Mouse (Mus musculus) testis, postnatal 10 days (tissue): Measurements from ENCODE around the gene Rabac1.
A peak's percentile ranks its signal among the peaks of the same experiment; 100 is the strongest.

Experiments used
- DNase-seq: peaks from one replicate; pipeline ENCODE4 v3.0.0; 2021; ENCODE audit warnings: low spot score

Gene Rabac1

DNA sequence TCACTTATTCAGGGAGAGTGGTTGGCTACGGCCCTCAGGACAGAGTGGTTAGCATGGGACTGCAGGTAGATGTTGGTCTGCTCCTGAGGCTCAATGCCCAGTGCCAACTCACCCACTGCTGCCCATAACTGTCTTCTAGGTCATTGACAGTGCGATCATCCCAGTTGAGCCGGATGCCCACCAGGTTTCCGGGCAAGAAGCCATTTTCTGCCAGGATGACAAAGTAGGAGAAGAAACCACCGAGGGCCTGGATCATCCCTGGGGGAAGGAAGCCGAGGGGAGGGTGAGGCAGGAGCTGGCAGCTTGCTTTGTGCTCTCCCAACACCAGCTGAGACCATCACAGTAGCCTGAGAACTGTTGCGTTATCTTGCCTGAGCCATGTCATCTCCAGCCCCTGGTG lies 7.9 kb upstream of the Rabac1 start:
- no peak for DNase-seq

DNA sequence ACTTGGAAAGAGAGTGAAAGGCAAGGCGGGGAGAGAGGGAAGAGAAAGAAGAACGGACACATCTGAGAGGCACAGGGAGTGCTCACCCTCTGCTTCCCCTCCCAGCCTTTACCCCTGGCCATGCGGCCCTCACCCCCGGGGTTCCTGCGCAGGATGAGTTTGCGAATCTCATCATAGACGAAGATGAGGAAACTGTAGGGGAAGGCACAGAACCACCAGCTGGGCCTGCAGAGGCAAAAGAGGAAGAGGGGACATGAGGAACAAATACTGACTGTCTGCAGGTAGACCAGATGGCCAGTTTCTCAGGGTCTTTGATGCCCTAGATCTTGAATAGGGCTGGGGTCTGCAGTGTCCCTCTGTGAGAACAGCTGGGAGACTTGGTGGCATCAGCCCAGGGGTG lies 6.2 kb upstream of the Rabac1 start:
- DNase-seq = no peak

DNA sequence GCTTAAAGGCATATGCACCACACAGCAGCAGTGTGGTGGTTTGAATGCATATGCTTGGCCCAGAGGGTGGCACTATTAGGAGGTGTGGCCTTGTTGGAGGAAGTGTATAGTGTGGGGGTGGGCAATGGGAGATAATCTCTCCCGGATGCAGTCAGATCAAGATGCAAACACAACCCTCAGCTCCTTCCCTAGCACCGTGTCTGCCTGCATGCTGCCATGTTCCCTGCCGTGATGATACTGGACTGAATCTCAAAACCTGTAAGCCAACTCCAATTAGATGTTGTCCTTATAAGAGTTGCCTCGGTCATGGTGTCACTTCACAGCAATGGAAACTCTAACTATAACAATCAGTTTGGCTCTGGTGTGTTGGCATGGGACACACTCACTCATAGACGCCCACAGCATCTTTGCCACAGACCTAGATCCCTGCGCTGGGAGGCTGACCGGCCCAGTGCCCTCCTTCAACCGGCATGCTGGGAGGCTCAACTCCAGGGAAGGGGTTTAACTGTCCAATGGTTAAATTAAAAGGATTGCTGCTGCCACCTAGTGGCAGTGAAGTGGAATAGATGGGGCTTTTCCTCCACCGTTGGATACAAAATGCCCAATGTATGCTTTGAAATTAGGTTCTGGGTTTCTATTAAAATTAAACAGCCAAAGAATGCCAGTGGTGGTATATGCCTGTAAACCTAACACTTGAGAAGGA lies 2.5 kb upstream of the Rabac1 start:
- DNase-seq = peak; percentile 60

DNA sequence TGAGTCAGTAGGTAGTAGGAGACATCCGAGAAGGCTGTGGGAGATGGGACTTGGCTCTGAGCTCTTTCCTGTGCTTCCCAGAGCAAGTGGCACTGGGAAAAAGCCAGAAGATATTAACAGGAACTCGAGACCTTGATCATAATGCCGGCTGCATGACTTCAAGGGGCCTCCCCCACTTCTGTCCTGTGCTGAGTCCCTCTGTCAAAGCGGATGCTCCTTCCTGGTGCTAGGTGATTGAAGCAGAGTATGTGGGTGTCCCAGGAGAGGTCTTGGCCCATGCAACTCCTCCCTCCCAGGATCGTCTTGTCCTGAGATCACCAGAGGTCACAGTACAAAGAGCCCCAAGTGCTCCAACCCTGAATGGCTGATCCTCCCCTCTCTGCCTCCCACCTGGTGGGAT lies 1.3 kb upstream of the Rabac1 start:
- no peak for DNase-seq

DNA sequence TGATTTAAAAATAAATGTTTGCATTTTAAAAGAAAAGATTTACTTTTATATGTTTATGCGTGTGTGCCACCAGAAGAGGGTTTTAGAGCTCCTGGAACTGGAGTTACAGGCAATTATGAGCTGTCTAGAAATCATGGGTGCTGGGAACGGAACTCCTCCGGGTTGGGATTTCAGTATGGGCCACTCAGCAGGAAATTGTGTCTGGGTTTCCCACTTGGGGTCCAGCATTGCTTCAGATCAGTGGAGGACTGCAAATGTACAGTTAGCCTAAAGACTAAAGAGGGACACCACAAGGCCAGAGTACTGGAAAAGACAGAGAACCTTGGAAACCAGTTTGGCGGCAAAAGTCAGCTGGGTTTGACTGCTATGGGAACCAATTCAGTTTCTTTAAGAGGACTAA lies 654 bp upstream of the Rabac1 start:
- no peak for DNase-seq

DNA sequence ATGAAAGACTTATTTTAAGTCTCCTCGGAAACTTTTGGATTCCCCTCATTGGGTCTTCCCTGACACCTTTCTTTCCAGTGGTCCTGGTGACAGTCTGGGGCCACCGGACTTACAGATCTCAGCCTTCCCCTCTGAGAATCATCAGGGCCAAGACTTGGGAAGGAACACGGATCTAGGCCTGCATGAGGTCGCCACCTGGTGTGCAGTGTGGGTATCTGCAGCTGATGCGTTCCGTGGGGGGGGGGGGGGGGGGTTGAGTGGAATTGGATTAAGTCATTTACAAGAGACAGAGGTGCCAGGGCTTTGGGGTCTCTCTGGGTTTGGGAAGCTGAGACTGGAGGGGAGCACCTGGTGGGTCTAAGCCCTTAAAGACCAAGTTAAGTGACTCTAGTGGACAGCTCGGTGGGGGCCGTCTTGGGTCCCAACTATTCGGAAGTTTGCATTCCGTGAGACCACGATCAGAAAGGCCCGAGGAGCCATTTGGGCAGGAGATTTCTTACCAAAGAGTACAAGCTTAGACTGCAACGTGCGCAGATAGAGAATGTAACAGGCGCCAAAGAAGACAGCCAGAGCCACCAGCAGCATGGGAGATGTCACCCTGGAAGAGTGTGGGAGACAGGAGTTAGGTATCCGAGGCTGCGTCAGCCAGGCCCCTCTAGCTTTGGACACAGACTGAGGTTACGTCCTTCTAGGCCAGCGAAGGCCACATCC lies 1.1 kb downstream of the Rabac1 start:
- DNase-seq = peak; percentile 69

DNA sequence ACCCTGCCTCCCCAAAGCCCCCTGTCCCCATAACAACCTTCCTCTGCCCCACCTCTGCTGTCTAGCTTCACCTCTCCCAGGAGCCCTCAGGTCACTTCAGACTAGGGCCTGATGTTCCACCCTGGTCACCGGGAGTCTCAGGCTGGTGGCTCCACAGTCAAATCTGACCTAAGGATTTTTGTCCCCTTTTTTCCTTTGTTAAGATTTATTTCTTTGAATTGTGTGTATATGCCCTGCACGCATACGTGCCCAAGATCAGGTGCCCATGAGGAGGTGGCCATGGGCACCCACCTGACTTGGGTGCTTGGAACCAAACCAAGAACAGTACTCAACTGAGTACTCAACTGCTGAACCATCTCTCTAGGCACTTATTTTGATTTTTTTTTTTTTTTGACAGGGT lies 2.2 kb downstream of the Rabac1 start:
- DNase-seq = no peak

DNA sequence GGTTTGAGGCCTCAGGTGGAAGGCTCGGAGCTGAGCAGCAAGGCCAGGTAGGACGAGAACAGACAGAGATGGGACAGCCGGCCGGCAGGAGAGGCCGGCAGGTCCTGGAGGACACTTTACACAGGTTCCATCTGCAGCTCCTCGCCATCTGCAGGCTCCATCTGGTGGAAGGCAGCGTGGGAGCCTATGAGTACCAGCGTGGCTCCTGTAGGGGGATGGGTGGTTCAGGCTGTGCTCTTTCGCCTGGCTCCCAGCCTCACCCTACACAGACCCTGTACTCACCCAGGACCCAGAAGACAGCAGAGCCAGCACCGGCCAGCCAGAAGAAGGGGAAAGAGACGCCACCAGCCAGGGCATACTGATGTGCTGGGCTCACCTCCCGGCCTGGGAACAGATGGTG lies 2.7 kb downstream of the Rabac1 start:
- DNase-seq = no peak

DNA sequence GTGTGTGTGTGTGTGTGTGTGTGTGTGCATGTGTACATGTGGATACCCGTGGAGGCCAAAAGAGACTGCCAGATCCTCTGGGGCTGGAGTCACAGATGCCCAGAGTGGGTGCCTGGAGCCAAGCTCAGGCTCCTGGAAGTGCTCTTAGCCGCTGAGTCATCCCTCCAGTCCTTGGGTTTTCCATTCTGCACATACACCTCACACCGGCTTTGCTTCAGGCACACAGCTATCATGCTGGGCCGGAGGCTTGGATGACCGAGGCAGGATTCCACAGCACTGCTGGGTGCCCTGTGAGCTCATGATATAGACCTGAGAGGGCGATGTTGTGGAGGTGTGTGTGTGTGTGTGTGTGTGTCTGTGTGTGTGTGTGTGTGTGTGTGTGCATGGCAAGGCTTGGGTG lies 4.1 kb downstream of the Rabac1 start:
- no peak for DNase-seq

DNA sequence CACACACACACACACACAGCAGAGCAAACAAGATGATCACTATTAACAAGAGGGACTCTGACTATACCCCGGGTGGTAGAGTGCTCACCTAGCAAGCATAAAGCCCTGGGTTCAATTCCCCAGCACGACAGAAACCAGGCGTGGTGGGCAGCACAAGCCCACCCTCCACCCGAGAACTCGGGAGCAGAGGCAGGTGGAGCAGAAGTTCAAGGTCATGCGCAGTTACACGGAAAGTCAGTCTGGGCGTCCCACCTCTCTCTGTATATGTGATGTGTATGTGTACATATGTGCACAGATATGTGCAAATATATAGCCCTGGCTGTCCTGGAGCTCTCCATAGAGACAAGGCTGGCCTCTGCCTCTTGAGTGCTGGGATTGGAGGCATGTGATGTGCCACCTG lies 4.6 kb downstream of the Rabac1 start:
- DNase-seq = no peak

DNA sequence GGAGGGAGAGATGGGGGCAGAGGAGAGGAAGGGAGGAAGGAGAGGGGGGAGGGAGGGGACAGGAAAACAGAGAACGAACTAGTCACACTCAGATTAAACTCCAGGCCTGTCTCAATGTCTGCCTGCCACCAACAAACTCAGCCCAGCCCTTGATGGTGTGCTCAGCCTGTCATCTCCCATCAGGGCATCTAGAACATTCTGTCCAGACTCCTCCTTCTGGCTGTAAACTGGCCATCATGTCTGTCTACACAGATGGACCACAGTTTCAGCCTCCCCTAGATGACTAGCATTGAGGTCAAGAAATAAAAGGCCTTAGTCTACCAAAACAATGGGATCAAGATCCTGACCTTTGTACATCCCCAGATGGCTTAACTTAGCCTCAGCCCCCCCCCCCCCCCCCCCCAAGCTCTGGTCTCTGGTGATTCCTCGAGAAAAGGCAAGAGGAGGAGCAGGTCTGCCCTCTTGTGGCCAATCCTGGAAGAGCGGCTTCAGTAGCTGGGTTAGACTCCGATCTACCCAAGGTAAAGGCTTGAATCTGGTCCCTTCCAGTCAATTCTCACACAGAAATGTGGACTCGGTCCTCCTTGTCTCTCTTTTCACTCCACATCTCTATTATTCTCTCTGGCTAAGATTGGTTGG lies 7.5 kb downstream of the Rabac1 start:
- DNase-seq = peak; percentile 89

DNA sequence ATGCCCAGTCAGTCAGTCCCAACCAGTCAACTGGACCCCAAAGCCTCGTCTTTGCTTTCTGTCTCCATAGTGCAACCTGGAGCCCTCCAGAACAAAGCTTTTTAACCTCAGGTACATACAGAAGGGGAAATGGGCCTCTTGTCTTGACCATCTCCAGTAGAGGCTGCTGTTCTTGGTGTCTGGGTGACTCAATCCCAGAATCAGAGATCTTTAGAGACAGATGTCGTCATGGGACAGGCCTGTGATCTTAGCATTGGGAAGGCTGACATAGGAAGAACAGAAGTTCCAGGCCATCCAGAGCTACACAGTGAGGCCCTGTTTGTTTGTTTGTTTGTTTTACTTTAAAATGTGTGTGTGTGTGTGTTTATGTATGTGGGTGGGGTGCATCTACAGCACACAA lies 8.3 kb downstream of the Rabac1 start:
- DNase-seq = no peak

DNA sequence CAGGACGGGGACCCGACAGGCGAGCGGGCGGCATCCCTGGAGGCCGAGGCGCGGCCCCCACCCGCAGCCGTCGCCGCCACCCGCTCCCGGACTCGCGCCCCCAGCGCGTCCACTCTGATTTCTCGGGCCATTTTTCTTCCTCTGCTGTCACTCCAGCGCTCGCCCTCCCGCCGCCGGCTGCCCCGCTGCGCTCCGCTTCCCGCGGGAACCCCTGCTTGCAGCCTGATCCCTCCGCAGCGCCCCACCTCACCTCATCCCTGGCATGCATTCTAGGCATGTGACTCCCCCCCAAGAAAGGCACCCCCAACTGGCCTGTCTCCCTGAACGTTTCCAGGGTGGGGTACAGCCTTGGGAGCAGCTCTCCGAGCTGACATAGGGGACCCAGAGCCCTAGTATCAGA lies 17.3 kb downstream of the Rabac1 start:
- no peak for DNase-seq

DNA sequence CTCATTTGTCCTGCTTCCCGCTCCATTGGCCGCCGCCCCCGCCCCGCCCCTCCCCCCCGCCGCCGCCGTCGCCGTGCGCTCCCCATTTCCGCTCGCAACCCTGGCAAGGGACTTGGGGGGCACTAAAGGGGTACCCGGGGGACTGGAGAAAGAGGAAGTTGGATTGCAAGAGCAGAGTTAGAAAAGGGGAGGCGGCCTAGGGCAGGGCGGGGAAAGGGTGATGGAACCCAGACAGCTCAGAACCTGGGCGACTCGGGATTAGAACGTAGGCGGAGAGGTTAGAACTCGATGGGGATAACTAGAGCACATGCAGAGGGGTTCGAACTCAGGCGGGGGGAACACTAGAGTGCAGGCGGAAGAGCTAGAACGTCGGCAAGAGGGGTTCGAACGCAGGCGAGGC lies 18.1 kb downstream of the Rabac1 start:
- no peak for DNase-seq

DNA sequence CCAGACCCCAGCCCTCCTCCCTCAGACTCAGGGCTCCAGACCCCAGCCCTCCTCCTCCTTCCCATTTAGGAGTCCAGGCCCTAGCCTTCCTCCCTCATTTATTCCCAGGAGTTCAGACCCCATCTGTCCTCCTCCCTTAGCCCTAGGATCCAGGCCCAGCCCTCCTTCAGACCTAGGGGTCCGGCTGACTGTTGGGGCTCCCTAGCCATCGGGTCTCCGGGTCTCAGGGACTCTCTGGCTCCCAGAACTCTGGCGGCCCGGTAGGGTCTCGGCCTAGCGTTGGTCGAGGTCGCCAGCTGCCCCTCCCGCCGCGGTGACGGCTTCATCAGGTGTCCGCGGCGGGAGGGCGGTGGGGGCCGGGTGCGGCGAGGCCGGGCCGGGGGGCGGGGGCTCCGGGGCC lies 18.6 kb downstream of the Rabac1 start:
- DNase-seq = no peak

DNA sequence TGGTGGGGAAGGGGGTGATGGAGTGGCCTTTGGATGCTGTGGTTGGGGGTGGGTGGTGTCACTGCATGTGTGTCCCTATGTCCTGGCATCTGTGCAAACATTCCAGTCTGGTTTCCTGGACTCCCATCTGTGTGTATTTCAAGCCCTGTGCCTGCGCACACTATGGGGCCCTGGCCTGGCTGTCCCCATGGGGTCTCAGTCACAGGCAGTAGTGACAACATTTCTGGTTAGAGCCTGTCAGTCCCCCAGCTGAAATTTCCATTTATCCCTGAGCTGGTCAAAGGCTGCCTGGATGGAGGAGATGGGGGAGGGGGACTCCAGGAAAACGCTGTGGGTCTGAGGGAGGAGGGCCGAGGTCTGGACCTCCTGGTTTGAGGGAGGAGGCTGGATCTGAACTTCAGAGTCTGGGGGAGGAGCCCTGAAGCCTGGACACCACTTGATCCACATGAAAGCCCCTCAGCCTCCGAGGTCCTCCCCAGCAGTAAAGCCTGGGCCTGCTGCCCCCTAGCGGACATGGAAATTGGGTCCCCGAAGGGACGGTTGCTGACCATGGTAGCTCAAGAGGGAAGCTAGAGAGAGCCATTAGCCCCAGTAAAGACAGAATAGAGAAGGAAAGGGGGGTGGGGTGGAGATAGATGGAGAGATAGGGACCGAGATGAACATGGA lies 22.5 kb downstream of the Rabac1 start:
- DNase-seq = peak; percentile 91

DNA sequence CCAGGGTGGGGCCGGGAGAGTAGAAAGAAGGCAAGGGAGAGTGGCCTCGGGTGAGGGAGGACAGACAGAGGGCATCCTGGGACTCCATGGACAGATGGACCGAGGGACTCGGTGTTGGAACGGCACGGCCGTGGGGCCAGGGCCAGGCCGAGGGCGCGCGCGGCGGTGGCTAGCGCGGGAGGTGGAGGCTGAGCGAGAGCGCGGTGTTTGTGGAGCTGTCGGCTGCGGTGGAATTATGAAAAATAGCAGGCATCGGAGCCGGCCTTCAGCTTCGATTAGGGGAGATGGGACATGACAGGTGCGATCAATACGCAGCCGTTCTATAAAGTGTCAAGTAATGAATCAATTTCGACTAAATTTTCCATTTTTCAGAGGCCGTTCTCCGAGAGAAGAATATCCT lies 23.8 kb downstream of the Rabac1 start:
- no peak for DNase-seq

DNA sequence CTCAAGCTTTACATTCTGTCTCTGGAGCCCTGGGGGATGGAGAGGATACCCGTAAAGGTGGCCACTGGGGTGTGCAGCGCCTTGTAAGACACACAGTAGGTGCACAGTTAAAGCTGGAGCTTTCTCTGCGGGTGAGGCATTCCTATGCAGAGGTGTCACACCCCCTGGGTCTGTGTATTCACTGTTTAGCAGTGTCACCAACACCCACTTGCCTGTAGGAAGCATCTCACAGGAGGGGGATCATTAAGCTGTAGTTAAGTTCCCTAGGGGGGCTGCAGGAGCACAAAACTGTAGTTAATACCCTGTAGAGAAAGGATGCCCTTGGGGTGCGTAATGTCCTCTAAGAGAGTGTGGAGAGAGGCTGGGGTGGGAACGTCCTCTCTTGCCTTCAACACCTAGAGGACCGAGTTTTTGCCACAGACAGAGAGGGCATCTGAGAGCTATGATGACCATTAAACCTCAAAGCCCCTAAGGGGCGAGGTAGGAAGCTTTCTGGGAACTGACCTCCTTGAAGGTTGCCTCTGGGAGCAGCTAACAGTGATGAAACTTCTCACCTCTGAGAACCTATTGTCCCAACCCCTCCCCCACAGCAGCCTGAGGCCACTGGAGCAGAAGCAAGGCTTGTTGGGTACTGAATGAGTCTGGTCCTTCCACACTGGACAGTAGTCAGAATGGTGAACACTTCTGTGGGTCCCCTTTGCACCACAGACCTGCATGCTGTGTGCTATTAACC lies 25.1 kb downstream of the Rabac1 start:
- no peak for DNase-seq

DNA sequence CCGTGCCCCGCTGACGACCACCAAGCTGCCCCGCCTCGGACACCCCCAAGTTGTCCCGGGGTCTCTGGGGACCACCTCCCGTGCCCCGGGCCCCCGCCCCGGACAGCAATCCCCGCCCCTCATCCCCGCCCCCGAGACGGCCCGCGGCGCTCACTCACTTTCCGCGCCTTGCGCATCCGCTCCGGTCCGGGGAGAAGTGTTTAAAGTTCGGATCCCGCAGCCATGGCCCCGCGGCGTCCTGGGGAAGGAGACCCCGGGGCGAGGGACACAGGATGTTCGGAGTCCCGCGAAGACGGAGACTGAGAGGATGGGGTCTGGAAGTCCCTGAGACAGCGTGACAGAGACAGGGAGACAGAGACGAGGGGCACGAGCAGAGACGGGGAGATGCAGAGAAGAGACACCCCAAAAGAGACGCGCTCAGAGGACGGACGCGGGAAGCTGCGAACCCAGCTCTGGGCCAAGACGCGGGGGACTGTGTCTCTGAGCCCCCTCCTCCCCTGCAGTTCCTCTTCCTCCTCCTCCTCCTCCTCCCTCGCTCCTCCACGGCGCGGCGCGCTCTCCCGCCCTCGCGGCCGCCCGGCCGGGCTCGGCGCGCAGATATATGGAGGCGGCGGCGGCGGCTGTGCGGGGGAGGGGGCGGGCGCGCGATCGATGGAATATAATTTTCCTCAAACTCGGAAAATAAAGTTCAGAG lies 28.1 kb downstream of the Rabac1 start, which contains the start of gene Gm4881:
Gene Gm4881, minus strand, starts transcription at position 238 of the 694 bp plus-strand sequence.
- no peak for DNase-seq

DNA sequence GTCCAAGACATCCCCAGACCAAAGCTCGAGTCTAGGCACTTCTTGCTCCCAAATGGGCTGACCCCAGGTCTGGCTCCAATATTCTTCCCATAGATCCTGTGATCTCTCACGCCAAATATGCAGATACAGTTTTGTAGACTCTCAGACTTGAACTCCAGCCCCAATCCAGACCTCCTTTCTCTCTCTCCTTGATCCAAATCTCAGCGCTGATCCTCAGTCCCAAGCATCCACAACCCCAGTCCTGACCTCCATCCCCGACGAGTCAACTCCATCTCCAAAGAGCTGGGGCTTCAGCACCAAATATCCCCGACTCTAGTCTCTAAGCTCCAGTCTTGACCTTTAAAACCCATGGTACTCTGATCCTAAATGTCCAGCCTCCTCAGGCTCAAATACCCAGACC lies 28.9 kb downstream of the Rabac1 start:
- no peak for DNase-seq

DNA sequence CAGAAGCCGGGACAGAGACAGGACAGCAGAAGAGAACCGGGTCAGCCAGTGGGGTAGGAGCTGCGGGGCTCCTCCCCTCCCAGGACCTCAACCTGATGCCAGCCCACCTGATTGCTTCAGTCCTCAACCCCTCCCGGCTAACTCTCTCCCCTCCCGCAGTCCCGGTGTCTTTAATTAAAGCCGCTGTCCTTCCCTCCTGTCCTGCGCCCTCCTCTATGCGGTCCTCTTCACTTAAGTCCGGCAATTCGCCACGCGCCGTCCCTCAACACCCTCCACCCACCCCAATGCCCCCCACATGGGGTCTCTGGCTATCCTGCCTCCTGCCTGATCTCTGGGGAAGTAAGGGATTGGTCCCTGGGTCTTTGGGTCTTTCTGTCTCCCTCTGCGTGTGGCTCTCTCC lies 40.9 kb downstream of the Rabac1 start:
- no peak for DNase-seq

DNA sequence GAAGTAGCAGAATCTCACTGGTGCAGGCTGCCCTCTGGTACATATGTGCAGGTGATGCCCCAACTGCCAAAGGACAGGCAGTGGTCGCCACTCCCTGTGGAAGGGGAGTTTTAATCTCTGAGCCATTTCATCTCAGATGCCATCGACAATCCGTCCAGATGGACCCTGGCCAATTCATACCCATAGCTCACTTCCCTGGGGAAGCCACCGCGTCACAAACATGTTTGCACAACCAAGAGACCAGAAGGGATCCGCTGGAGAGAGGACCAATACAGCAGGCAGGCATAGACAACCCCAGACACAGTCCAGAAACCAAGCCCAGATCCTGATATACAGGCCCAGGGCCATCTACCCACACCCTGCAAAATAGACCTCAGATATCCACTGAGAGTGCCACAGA lies 42.1 kb downstream of the Rabac1 start:
- DNase-seq = no peak
